ENCODE assay signal across 1 mouse cellular context in genomic region chr15:102937036-102937666, GRCm38 (mm10).
TF ChIP-seq lines count a peak whose summit lies in the region.

No protein-coding gene starts in this region.

TF ChIP-seq in ES-E14, 5 proteins besides CTCF, POLR2A, EP300 and RAD21:
- TF ChIP-seq MAFK (IDR thresholded peaks at IDR 0.05; ENCODE audit: insufficient read depth, low read depth, low read length) (no peak), HCFC1 (IDR thresholded peaks at IDR 0.05; ENCODE audit: borderline replicate concordance, insufficient read depth, low read length) (no peak), ZC3H11A (IDR thresholded peaks at IDR 0.05; ENCODE audit: borderline replicate concordance, low read depth, low read length) (no peak), CHD2 (IDR thresholded peaks at IDR 0.05; ENCODE audit: low read depth, low read length) (no peak), ZNF384 (IDR thresholded peaks at IDR 0.05; ENCODE audit: low read depth, low read length) (no peak)
